Mouse (Mus musculus): Measurements from ENCODE around the gene Tmem206.

GRCm38 (mm10) chr1:191362412-191362811 lies 36.7 kb downstream of the Tmem206 start:
- no peak for TF ChIP-seq MAFK (IDR thresholded peaks at IDR 0.05; ENCODE audit: insufficient read depth, low read depth, low read length)
- TF ChIP-seq HCFC1 (IDR thresholded peaks at IDR 0.05; ENCODE audit: borderline replicate concordance, insufficient read depth, low read length), result no peak
